Mouse (Mus musculus) myocyte (in vitro differentiated cells): ENCODE results near the gene Sart1. TPM values are rescaled to one million over a fixed set of nuclear protein-coding genes. Genes with fewer than 3 reads are reported as not detected.

ENCODE experiments used
- H3K27me3 ChIP-seq: one replicate; pipeline ENCODE4 v1.6.1; 2011; ENCODE audit not compliant: control insufficient read depth, insufficient read depth, insufficient read length
- H3K36me3 ChIP-seq: one replicate; pipeline ENCODE4 v1.6.1; 2011; ENCODE audit not compliant: control insufficient read depth, insufficient read depth
- H3K4me2 ChIP-seq: one replicate; pipeline ENCODE4 v1.6.1; 2011; ENCODE audit warnings: low read depth, control low read depth
- H3K4me3 ChIP-seq: one replicate; pipeline ENCODE4 v1.5.1; 2011; ENCODE audit warnings: mild to moderate bottlenecking, control low read depth, moderate library complexity
- H3K79me2 ChIP-seq: one replicate; pipeline ENCODE4 v1.6.1; 2011; ENCODE audit not compliant: control insufficient read depth, insufficient read depth
- H3ac ChIP-seq: one replicate; pipeline ENCODE4 v1.6.1; 2011; ENCODE audit not compliant: control insufficient read depth, insufficient read length
- CEBPB ChIP-seq: IDR thresholded peaks from 2 replicates; pipeline ENCODE4 v1.6.1; 2011; ENCODE audit warnings: mild to moderate bottlenecking, moderate library complexity; ENCODE audit not compliant: poor library complexity, insufficient read depth, severe bottlenecking
- E2F4 ChIP-seq: IDR thresholded peaks from one replicate; pipeline ENCODE4 v1.6.1; 2011; ENCODE audit warnings: mild to moderate bottlenecking, control low read depth, moderate library complexity; ENCODE audit not compliant: insufficient read depth
- MAX ChIP-seq: IDR thresholded peaks from one replicate; pipeline ENCODE4 v1.6.1; 2011; ENCODE audit warnings: low read depth, mild to moderate bottlenecking, control low read depth
- MYOD1 ChIP-seq, 3 experiments: IDR thresholded peaks; one replicate each; pipeline ENCODE4 v1.6.1; 2011; ENCODE audit warnings: control low read depth in 2 of 3, low read depth in 2 of 3, mild to moderate bottlenecking in 2 of 3, moderate library complexity in 1 of 3; ENCODE audit not compliant: insufficient read length in 2 of 3, control insufficient read depth in 1 of 3
- MYOG ChIP-seq, 3 experiments: IDR thresholded peaks; one replicate each; pipeline ENCODE4 v1.6.1; 2011; ENCODE audit warnings: control low read depth in 2 of 3, low read depth in 2 of 3, mild to moderate bottlenecking in 2 of 3; ENCODE audit not compliant: insufficient read length in 2 of 3, control insufficient read depth in 1 of 3, insufficient read depth in 1 of 3
- POLR2A ChIP-seq: IDR thresholded peaks from one replicate; pipeline ENCODE4 v1.6.1; 2011; ENCODE audit warnings: low read depth, mild to moderate bottlenecking, control low read depth, moderate library complexity; ENCODE audit not compliant: insufficient read length
- POLR2AphosphoS2 ChIP-seq: IDR thresholded peaks from one replicate; pipeline ENCODE4 v1.6.1; 2011; ENCODE audit warnings: low read depth, control low read depth; ENCODE audit not compliant: insufficient read length
- REST ChIP-seq: IDR thresholded peaks from one replicate; pipeline ENCODE4 v1.6.1; 2011; ENCODE audit warnings: mild to moderate bottlenecking, control low read depth, moderate library complexity; ENCODE audit not compliant: insufficient read depth, insufficient read length
- SRF ChIP-seq: IDR thresholded peaks from one replicate; pipeline ENCODE4 v1.6.1; 2011; ENCODE audit warnings: low read depth; ENCODE audit not compliant: control insufficient read depth, insufficient read length
- TCF12 ChIP-seq: IDR thresholded peaks from one replicate; pipeline ENCODE4 v1.6.1; 2011; ENCODE audit warnings: mild to moderate bottlenecking, control low read depth; ENCODE audit not compliant: poor library complexity, insufficient read depth, severe bottlenecking
- TCF3 ChIP-seq: IDR thresholded peaks from one replicate; pipeline ENCODE4 v1.6.1; 2011; ENCODE audit warnings: low read depth, control low read depth; ENCODE audit not compliant: insufficient read length
- USF1 ChIP-seq: IDR thresholded peaks from one replicate; pipeline ENCODE4 v1.6.1; 2011; ENCODE audit warnings: low read depth, mild to moderate bottlenecking, control low read depth, moderate library complexity
- polyA plus RNA-seq: library from polyadenylated mRNA; unstranded; fragments of >200 nt; fragmentation: generic; extraction: Trizol; gene quantifications from one replicate; pipeline ENCODE4 v1.2.1, GENCODE M21; 2012; ENCODE audit warnings: missing spikeins

Sart1 gene
- polyA plus RNA-seq, 1 experiment, result 55.6 TPM

DNA sequence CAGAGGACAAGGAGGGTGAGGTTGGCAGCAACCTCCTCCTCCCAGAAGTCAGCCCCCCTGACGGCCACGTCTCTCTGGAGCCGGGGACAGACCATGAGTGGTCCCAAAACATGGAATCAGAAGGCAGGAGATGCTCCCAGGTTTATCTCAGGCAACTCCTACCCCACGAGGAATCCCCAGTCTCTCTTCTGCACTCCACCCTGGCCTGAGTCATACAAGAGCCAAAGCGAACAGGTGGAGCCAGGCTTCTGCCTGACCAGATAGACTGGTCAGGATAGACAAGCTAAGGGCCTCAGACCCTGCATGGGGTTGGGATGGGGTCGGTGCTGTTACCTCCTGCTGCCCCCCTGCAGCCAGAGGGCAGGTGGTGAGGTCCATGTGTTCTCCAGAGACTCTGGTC is 40.4 kb downstream of the Sart1 start:
- H3ac ChIP-seq, result no peak overlapping the region
- no peaks in the 10 kb centered on the region for H3K36me3 ChIP-seq
- no peak overlapping the region for H3K4me3 ChIP-seq
- no peaks in the 10 kb centered on the region for H3K79me2 ChIP-seq
- no peak for TF ChIP-seq CEBPB
- no peak for TF ChIP-seq POLR2AphosphoS2
- peak in 2 of 3 experiments; percentile 13 to 56 for TF ChIP-seq MYOD1 (IDR thresholded peaks at IDR 0.05; ENCODE audit: control insufficient read depth in 1 of 3, insufficient read length in 2 of 3, low read depth in 2 of 3)
- TF ChIP-seq MYOG (IDR thresholded peaks at IDR 0.05; ENCODE audit: control insufficient read depth in 1 of 3, insufficient read depth in 1 of 3, insufficient read length in 2 of 3, low read depth in 2 of 3), result peak in 1 of 3 experiments; percentile 52
- TF ChIP-seq MAX, result no peak
- H3K4me2 ChIP-seq, result peak overlapping the region; percentile 61
- no peaks in the 10 kb centered on the region for H3K27me3 ChIP-seq

DNA sequence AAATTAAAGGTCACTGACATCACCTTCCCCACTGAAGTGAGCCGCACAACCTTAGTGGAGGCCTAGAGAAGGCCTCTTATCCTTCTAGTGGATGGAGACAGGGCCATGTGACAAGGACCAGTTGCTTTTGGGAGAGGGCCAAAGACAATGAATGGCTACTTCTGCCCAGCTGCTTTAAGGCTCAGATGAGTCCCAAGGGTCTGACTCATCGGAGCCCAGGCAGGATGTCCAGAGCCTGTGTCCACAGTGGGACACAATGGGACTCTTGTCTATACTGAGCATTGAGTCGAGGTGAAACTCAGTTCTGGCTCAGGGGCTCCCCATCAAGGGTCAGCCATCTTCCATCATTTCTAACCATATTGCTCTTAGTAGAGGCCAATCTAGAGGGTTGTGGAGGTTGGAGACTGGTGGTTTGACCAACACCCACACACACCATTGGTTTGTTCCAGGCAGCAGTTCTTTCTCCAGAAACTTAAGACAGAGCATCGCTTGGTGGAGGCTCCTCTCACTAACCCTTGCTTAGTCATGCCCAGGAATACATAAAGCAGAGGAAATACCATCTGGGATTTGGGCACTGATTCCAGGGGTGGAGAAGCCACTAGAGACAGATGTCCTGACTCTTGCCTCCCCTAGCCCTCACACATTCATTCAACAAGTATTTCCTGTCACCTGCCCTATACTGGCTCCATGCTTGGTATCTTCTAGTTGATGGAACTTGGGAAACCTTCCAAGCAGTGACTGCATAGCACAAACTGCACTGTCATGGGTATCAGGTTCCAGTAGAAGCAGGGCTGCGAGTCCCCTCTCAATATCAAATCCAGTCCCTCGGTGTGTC is 43.0 kb downstream of the Sart1 start:
- H3K27me3 ChIP-seq, result no peaks in the 10 kb centered on the region
- TF ChIP-seq MYOG (IDR thresholded peaks at IDR 0.05; ENCODE audit: control insufficient read depth in 1 of 3, insufficient read depth in 1 of 3, insufficient read length in 2 of 3, low read depth in 2 of 3), result peak in 2 of 3 experiments; percentile 69 to 86
- peak; percentile 7 for TF ChIP-seq TCF3
- no peak for TF ChIP-seq SRF
- TF ChIP-seq CEBPB, result no peak
- no peak for TF ChIP-seq REST
- peak; percentile 96 for TF ChIP-seq USF1
- peak; percentile 73 for TF ChIP-seq TCF12
- TF ChIP-seq MYOD1 (IDR thresholded peaks at IDR 0.05; ENCODE audit: control insufficient read depth in 1 of 3, insufficient read length in 2 of 3, low read depth in 2 of 3), result peak; percentile 33 to 82 (median 82)
- TF ChIP-seq POLR2A, result peak; percentile 14
- peak; percentile 44 for TF ChIP-seq MAX
- TF ChIP-seq POLR2AphosphoS2, result peak; percentile 6
- no peak for TF ChIP-seq E2F4
- no peaks in the 10 kb centered on the region for H3K36me3 ChIP-seq
- no peaks in the 10 kb centered on the region for H3K79me2 ChIP-seq
- H3K4me3 ChIP-seq, result no peak overlapping the region
- H3ac ChIP-seq, result no peak overlapping the region
- H3K4me2 ChIP-seq, result peak overlapping the region; percentile 75

DNA sequence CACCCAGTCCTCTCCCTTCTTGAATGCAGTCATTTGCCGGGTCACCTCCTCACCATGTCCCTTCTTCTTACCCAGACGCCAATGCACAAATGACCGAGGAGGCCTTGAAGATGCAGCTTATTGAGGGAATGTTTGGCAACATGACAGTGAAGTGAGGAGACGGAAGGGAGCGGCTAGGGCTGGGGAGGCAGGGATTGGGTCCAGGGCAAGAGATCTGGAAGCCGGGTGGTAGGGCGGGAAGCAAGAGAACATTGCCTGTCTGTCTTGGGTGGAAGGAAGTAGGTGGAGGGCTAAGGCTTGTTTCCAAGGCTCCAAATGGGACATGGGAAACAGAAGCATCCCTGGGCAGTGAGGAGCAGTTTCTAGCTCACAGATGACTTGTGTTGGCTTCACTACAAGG is 47.1 kb downstream of the Sart1 start:
- Histone ChIP-seq H3K4me2 (no peak overlapping the region), H3K79me2 (no peaks in the 10 kb centered on the region), H3K36me3 (no peaks in the 10 kb centered on the region), H3ac (no peak overlapping the region), H3K27me3 (no peaks in the 10 kb centered on the region), H3K4me3 (no peak overlapping the region)
- TF ChIP-seq SRF (no peak), MAX (no peak)

DNA sequence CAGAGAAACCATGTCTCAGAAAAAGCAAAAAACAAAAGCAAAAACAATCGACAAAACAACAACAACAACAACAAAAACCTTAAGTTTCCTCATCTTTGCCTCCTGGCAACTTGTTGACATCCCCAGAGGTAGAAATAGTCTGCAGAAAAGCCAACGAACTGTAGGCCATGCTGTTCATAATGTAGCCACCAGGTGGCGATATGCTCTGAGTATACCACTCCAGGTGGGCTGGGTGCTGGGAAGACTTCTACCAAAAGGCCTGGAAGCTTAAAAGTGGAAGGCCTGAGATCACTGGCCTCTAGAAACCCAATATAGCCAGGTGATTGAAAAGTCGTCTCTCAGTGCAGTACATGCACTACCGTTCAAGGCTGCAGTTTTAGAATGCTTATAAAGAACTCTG is 50.5 kb downstream of the Sart1 start:
- H3K27me3 ChIP-seq, result no peaks in the 10 kb centered on the region

DNA sequence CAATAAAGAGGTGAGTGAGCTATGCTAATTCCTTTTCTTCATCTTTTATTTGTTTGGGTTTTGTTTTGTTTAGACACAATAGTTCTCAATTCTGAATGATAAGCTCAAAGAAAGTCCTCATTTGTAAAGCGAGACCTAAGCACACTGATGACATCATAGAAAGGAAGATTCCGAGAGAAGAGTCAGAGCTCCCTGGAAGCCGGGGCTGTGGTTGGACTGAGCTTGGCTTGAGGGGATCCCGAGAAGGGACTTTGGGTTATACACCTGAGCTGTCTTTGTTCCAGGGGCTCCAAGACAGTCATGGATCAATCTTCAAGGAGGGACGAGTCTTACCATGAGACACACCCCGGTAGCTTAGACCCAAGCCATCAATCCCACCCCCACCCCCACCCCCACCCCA is 53.1 kb downstream of the Sart1 start, which contains the start of gene Catsper1:
Gene Catsper1 (plus strand): TSS at position 301 of the 400 bp plus-strand sequence.
- Histone ChIP-seq H3K36me3 (no peaks in the 10 kb centered on the region), H3ac (no peak within 1 kb of the TSS), H3K4me3 (no peak within 1 kb of the TSS), H3K27me3 (no peaks in the 10 kb centered on the region), H3K4me2 (no peak within 1 kb of the TSS), H3K79me2 (no peaks in the 10 kb centered on the region)
- TF ChIP-seq REST, result no peak
- no peak for TF ChIP-seq MAX
- no peak for TF ChIP-seq MYOD1 (IDR thresholded peaks at IDR 0.05; ENCODE audit: control insufficient read depth in 1 of 3, insufficient read length in 2 of 3, low read depth in 2 of 3)
- TF ChIP-seq MYOG (IDR thresholded peaks at IDR 0.05; ENCODE audit: control insufficient read depth in 1 of 3, insufficient read depth in 1 of 3, insufficient read length in 2 of 3, low read depth in 2 of 3), result no peak
- TF ChIP-seq POLR2AphosphoS2, result no peak
- TF ChIP-seq CEBPB, result no peak
- TF ChIP-seq E2F4, result no peak
- TF ChIP-seq TCF3, result no peak
- no peak for TF ChIP-seq USF1
- TF ChIP-seq SRF, result no peak
- no peak for TF ChIP-seq TCF12
- TF ChIP-seq POLR2A, result no peak

More for the DNA sequence above, 50.5 kb downstream of the Sart1 start:
- TF ChIP-seq TCF12 (no peak), TCF3 (no peak), CEBPB (no peak), POLR2AphosphoS2 (no peak)
- Histone ChIP-seq H3K36me3 (no peaks in the 10 kb centered on the region), H3K4me2 (no peak overlapping the region), H3K4me3 (no peak overlapping the region), H3ac (no peak overlapping the region), H3K79me2 (no peaks in the 10 kb centered on the region)
